Mouse (Mus musculus): ENCODE measurements around the gene Acyp2. TPM values are rescaled to one million over a fixed set of nuclear protein-coding genes. Genes with fewer than 3 reads are reported as not detected.

The Acyp2 gene
- total RNA-seq, 2 experiments from 2014 or later, result 1.2 to 4.2 TPM

- no peak for ATAC-seq (replicated peaks; ENCODE audit: low FRiP score, poor library complexity, severe bottlenecking)
Observed at GRCm38 (mm10) chr11:30607587-30608518, 41.5 kb downstream of the Acyp2 start.

- no peak for ATAC-seq (replicated peaks; ENCODE audit: low FRiP score, poor library complexity, severe bottlenecking)
Observed at GRCm38 (mm10) chr11:30597259-30597658, 52.1 kb downstream of the Acyp2 start.

- no peak for ATAC-seq (replicated peaks; ENCODE audit: low FRiP score, poor library complexity, severe bottlenecking)
Observed at GRCm38 (mm10) chr11:30580008-30580407, 69.4 kb downstream of the Acyp2 start.

GRCm38 (mm10) chr11:30578931-30579330 lies 70.5 kb downstream of the Acyp2 start:
- no peak for ATAC-seq (replicated peaks; ENCODE audit: low FRiP score, poor library complexity, severe bottlenecking)

DNA sequence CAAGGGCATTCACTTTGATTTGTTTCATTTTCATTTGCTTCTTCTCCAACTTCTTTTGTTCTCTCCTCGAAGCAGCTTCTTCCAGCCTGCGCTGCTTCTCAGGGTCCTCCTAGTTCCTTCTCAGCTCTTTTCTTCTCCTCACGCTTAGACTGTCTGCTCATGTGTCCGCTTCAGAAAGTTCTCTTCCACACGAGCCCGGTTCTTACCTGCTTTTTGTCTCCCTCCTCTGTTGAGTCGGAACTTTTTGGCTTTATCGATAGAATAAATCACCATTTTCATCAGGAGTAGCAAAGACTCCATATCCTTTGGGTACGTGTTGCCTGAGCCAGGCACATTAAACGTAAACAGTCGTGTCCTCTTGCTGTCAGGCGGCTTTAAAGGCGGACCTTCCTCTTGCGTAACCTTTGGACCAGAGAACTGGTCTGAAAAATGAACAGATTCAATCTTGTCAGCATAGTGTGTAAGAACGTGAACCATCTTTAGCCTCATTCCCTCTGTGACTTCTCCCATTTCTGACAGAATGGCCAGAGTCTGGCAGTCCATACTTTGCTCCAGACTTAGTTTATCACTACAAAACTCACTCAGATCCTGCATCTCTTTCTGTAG lies 76.5 kb downstream of the Acyp2 start:
- ATAC-seq (replicated peaks; ENCODE audit: low FRiP score, poor library complexity, severe bottlenecking), result no peak

DNA sequence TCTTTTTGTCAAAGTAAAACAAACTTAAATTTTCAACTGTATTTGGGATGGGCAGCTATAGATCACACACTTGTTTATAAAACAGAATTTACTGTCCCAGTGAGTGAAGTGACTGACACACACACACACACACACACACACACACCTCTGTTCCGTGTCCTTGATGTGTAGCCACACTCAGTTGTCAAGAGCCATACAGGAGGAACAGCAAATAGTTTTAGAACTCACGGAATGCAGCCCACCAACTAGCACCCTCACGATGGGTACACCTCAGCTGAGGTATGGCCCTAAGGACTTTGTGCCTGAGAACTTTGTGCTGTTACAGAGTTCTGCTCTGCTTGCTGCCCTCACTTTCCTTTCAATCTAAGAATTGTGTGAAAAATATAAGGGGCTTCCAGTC lies 78.8 kb downstream of the Acyp2 start:
- no peak for ATAC-seq (replicated peaks; ENCODE audit: low FRiP score, poor library complexity, severe bottlenecking)

- ATAC-seq (replicated peaks; ENCODE audit: low FRiP score, poor library complexity, severe bottlenecking), result no peak
Observed at GRCm38 (mm10) chr11:30560215-30560614, 89.2 kb downstream of the Acyp2 start.

DNA sequence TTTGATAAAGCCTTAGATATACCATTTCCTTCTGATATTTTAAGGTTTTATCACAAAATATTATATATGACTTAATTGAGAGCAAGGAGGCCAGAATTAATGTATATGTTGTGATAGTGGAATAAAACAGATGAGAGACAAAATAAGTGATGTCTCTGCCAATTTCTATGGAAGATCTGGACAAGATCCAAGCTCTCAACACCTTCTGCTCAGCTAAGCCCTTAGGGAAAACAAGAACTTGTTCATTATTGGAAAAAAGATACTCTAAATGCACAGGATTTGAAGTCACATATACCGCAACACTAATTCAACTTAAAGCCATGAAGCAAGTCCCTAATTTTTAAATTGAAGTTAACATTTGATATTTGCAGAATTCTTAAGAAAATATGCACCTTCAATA lies 96.0 kb downstream of the Acyp2 start:
- no peak for ATAC-seq (replicated peaks; ENCODE audit: low FRiP score, poor library complexity, severe bottlenecking)

DNA sequence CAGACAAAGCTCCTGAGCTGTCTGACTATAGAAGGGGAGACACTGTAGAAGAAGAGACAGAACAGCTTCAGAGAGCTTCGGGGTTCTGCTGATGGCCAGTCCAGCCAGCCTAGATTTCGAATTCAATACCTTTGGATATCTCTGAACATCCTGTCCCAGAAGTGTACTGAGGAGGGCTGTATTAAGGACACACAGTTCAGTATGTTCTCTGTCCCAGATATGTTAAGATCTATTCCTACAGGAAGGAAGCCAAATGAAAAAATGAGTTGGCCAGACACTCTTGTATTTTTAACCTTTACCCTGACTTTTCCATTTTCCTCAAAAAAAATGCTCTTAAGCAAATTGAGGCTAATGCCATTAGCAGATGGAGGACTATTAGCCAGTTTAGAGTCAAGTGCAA lies 132.3 kb downstream of the Acyp2 start:
- no peak for ATAC-seq (replicated peaks; ENCODE audit: low FRiP score, poor library complexity, severe bottlenecking)

GRCm38 (mm10) chr11:30508178-30508577 lies 141.2 kb downstream of the Acyp2 start:
- no peak for ATAC-seq (replicated peaks; ENCODE audit: low FRiP score, poor library complexity, severe bottlenecking)

DNA sequence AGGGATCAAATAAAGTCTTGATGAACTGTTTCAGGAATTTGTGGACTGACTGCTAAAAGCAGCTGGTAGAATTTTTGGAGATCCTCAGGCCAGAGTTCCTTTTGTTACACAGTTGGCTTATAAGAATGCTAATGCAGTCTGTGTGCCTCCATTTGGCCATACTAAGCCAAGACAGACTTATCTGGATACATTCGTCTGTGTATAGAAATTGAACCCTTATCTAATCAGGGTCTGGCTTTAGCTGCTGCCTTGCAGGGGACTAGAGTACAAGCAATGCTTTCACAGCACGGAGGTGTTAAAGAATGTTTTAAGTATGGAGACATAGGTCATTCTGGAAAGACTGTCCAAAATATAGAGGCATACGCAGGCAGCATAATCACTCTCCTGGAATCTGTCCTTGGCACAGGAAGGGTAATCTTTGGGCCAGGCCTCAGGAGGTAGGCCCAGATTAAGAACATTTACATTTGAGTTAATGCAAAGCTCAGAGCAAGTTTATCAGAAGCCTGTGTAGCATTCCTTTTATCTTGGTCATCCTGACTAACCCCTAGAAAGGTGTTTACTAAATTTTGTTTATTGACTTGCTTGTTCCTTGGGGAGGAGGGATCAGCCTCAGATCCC lies 150.5 kb downstream of the Acyp2 start:
- no peak for ATAC-seq (replicated peaks; ENCODE audit: low FRiP score, poor library complexity, severe bottlenecking)

DNA sequence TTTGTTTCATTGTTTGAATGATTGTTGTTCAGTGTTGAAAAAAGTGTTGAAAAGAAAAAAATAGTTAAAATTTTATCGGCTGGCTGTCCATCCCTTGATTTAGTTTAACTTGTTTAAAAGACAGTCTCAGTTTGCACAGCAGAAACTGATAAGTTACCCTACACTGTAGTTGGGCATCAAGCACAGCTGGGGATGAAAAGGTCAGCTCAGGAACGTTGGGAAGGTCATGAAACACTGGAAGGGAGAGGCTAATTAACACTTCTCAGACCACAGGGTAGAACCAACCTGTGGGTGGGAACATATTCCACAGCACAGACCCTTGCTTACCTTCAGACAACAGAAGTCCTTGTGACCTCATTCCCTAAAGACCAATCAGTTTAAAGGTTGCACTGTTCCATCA lies 152.2 kb downstream of the Acyp2 start:
- ATAC-seq (replicated peaks; ENCODE audit: low FRiP score, poor library complexity, severe bottlenecking), result no peak

DNA sequence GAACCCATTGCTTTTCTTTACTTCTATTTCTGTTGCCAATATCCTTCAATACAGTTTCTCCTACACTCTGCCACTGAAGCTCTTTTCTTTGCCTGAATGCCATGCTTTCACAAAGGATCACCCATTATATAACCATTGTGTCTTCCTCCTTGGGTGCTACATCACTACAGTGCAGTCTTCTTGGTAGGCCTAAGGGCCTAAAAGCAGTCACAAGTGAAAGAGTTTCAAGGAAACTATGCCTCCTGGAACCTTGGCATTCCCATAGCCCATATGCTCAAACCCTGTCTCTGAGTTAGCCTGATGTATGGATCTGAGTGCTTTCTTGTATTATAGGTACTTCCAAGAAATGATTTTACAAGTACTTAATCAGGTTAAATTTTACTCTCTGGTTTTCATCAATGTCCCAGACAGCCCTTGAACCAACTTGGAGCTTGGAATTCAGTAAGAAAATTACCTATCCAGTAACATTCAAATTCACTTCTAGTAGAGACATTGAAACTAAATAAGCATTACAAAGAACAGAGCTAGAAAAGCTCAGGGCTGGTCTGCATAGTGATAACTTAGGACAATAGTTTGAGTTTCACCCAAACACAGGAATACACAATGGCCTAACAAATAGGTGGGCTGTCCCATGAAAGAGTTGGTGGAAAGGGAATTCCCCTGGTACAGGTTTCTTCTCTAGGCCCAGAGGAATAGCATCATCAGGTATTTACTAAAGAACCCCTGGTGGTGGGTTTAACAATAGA lies 157.7 kb downstream of the Acyp2 start:
- ATAC-seq (replicated peaks; ENCODE audit: low FRiP score, poor library complexity, severe bottlenecking), result no peak

GRCm38 (mm10) chr11:30488183-30488582 lies 161.2 kb downstream of the Acyp2 start:
- ATAC-seq (replicated peaks; ENCODE audit: low FRiP score, poor library complexity, severe bottlenecking), result no peak

DNA sequence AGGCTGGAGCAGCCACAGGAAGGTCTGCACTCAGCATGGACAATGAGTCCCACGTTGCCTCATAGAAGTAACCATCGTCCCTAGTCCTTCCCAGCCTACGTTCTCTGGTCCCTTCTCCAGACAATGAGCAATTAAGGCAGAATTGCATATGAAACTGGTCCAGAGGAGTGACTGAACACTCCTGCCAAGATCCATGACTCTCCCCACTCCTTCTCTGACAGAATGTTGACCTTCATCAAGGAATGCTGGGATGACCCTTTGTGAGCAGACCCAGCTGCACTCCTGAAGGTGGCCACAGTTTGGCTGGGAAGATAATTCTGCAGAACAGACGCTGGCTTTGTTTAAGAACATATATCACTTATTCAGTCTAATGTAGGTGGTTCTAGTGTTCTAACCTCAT lies 166.1 kb downstream of the Acyp2 start:
- no peak for ATAC-seq (replicated peaks; ENCODE audit: low FRiP score, poor library complexity, severe bottlenecking)

GRCm38 (mm10) chr11:30471751-30472593 lies 177.4 kb downstream of the Acyp2 start, which contains the start of gene 4930505A04Rik:
Gene 4930505A04Rik (minus strand): TSS chr11:30471827.
- no peak for ATAC-seq (replicated peaks; ENCODE audit: low FRiP score, poor library complexity, severe bottlenecking)

GRCm38 (mm10) chr11:30471187-30471586 lies 178.2 kb downstream of the Acyp2 start:
- ATAC-seq (replicated peaks; ENCODE audit: low FRiP score, poor library complexity, severe bottlenecking), result no peak

All from erythroid progenitor cell, adult 5-6 weeks (primary cell).